Mouse (Mus musculus) macrophage (primary cell): ENCODE data around the gene Plekhb1. TPM values are rescaled to one million over a fixed set of nuclear protein-coding genes. Genes with fewer than 3 reads are reported as not detected.

Source experiments
- H3K27ac ChIP-seq: fragments of 350-480 bp; formaldehyde crosslinking; 2 replicates; pipeline ENCODE4 v1.9.0; 2021
- H3K36me3 ChIP-seq: fragments of 350-480 bp; formaldehyde crosslinking; 2 replicates; pipeline ENCODE4 v1.9.0; 2021; ENCODE audit errors: inconsistent target
- H3K4me3 ChIP-seq: fragments of 350-480 bp; formaldehyde crosslinking; 2 replicates; pipeline ENCODE4 v1.9.0; 2021; ENCODE audit errors: inconsistent target
- H3K79me2 ChIP-seq: fragments of 350-480 bp; formaldehyde crosslinking; 2 replicates; pipeline ENCODE4 v1.9.0; 2021; ENCODE audit errors: inconsistent target
- WGBS: methylation state at CpG from one replicate; pipeline ENCODE4 v1.1.7; 2026; ENCODE audit warnings: inconsistent platforms; ENCODE audit not compliant: missing documents; 5-methylcytosine and 5-hydroxymethylcytosine counted together
- polyA plus RNA-seq: library from polyadenylated mRNA; stranded (reverse); fragments of 250-400 nt; gene quantifications from 3 replicates; pipeline ENCODE4 v1.2.4, GENCODE M21; 2018; ENCODE audit warnings: inconsistent platforms

Gene Plekhb1
- polyA plus RNA-seq, 1 experiment from 2014 or later: not detected

GRCm38 (mm10) chr7:100674941-100675340 lies 12.7 kb upstream of the Plekhb1 start:
- Histone ChIP-seq H3K79me2 (no peaks in the 10 kb centered on the region), H3K4me3 (no peak overlapping the region), H3K36me3 (no peaks in the 10 kb centered on the region), H3K27ac (no peak overlapping the region)
- 93% methylated on average over 2 of the region's 2 CpGs for WGBS

- Histone ChIP-seq H3K4me3 (no peak overlapping the region), H3K36me3 (no peaks in the 10 kb centered on the region), H3K79me2 (no peaks in the 10 kb centered on the region), H3K27ac (no peak overlapping the region)
- WGBS: 86% methylated on average over 7 of the region's 7 CpGs
Observed at GRCm38 (mm10) chr7:100673452-100673851, 11.2 kb upstream of the Plekhb1 start.

GRCm38 (mm10) chr7:100670646-100671045 lies 8.4 kb upstream of the Plekhb1 start:
- Histone ChIP-seq H3K27ac (no peak overlapping the region), H3K79me2 (no peaks in the 10 kb centered on the region), H3K4me3 (no peak overlapping the region), H3K36me3 (no peaks in the 10 kb centered on the region)
- WGBS: 84% methylated on average over 5 of the region's 5 CpGs

- WGBS: 76% methylated on average over 11 of the region's 11 CpGs
- Histone ChIP-seq H3K36me3 (no peaks in the 10 kb centered on the region), H3K4me3 (no peak overlapping the region), H3K27ac (no peak overlapping the region), H3K79me2 (no peaks in the 10 kb centered on the region)
Observed at GRCm38 (mm10) chr7:100663729-100664304, 1.6 kb upstream of the Plekhb1 start.

- Histone ChIP-seq H3K79me2 (no peaks in the 10 kb centered on the region), H3K4me3 (no peak overlapping the region), H3K27ac (no peak overlapping the region), H3K36me3 (no peaks in the 10 kb centered on the region)
- WGBS: 4% methylated on average over 13 of the region's 13 CpGs
Observed at GRCm38 (mm10) chr7:100663190-100663589, 976 bp upstream of the Plekhb1 start.

GRCm38 (mm10) chr7:100661264-100661663 lies 950 bp downstream of the Plekhb1 start:
- 35% methylated on average over 6 of the region's 7 CpGs for WGBS
- no peaks in the 10 kb centered on the region for H3K36me3 ChIP-seq
- no peak overlapping the region for H3K27ac ChIP-seq
- H3K79me2 ChIP-seq: no peaks in the 10 kb centered on the region
- H3K4me3 ChIP-seq: no peak overlapping the region

- H3K27ac ChIP-seq: no peak overlapping the region
- H3K4me3 ChIP-seq: no peak overlapping the region
- WGBS: 71% methylated on average over 18 of the region's 18 CpGs
- H3K79me2 ChIP-seq: no peaks in the 10 kb centered on the region
- no peaks in the 10 kb centered on the region for H3K36me3 ChIP-seq
Observed at GRCm38 (mm10) chr7:100658093-100658578, 4.1 kb downstream of the Plekhb1 start.

GRCm38 (mm10) chr7:100656739-100657138 lies 5.5 kb downstream of the Plekhb1 start:
- Histone ChIP-seq H3K4me3 (no peak overlapping the region), H3K36me3 (no peaks in the 10 kb centered on the region), H3K27ac (no peak overlapping the region), H3K79me2 (no peaks in the 10 kb centered on the region)
- WGBS: 96% methylated on average over 5 of the region's 5 CpGs

GRCm38 (mm10) chr7:100654441-100654840 lies 7.8 kb downstream of the Plekhb1 start:
- no peaks in the 10 kb centered on the region for H3K36me3 ChIP-seq
- H3K4me3 ChIP-seq: no peak overlapping the region
- H3K79me2 ChIP-seq: no peaks in the 10 kb centered on the region
- no peak overlapping the region for H3K27ac ChIP-seq
- 97% methylated on average over 7 of the region's 8 CpGs for WGBS

- H3K27ac ChIP-seq: no peak overlapping the region
- 97% methylated on average over 9 of the region's 9 CpGs for WGBS
Observed at GRCm38 (mm10) chr7:100653480-100654266, 8.5 kb downstream of the Plekhb1 start.

GRCm38 (mm10) chr7:100651011-100651410 lies 11.2 kb downstream of the Plekhb1 start:
- no peaks in the 10 kb centered on the region for H3K36me3 ChIP-seq
- H3K27ac ChIP-seq: no peak overlapping the region
- H3K79me2 ChIP-seq: no peaks in the 10 kb centered on the region
- 73% methylated on average over 3 of the region's 4 CpGs for WGBS
- H3K4me3 ChIP-seq: no peak overlapping the region

More at GRCm38 (mm10) chr7:100653480-100654266, 8.5 kb downstream of the Plekhb1 start:
- Histone ChIP-seq H3K79me2 (no peaks in the 10 kb centered on the region), H3K4me3 (no peak overlapping the region), H3K36me3 (no peaks in the 10 kb centered on the region)

GRCm38 (mm10) chr7:100650421-100650820 lies 11.8 kb downstream of the Plekhb1 start:
- Histone ChIP-seq H3K4me3 (no peak overlapping the region), H3K79me2 (no peaks in the 10 kb centered on the region), H3K27ac (no peak overlapping the region), H3K36me3 (no peaks in the 10 kb centered on the region)
- WGBS: 93% methylated on average over 6 of the region's 6 CpGs

GRCm38 (mm10) chr7:100649826-100650225 lies 12.4 kb downstream of the Plekhb1 start:
- no peak overlapping the region for H3K4me3 ChIP-seq
- H3K36me3 ChIP-seq: no peaks in the 10 kb centered on the region
- H3K79me2 ChIP-seq: no peaks in the 10 kb centered on the region
- H3K27ac ChIP-seq: no peak overlapping the region
- 96% methylated on average over 8 of the region's 8 CpGs for WGBS

GRCm38 (mm10) chr7:100649095-100649494 lies 13.1 kb downstream of the Plekhb1 start:
- no peaks in the 10 kb centered on the region for H3K36me3 ChIP-seq
- 66% methylated on average over 4 of the region's 4 CpGs for WGBS

GRCm38 (mm10) chr7:100645147-100645546 lies 17.1 kb downstream of the Plekhb1 start:
- no peak overlapping the region for H3K27ac ChIP-seq
- H3K4me3 ChIP-seq: no peak overlapping the region
- no peaks in the 10 kb centered on the region for H3K79me2 ChIP-seq
- WGBS: 34% methylated on average over 3 of the region's 3 CpGs
- H3K36me3 ChIP-seq: no peaks in the 10 kb centered on the region; the same call in 1 of the 2 replicates

More at GRCm38 (mm10) chr7:100649095-100649494, 13.1 kb downstream of the Plekhb1 start:
- H3K27ac ChIP-seq: no peak overlapping the region
- H3K79me2 ChIP-seq: no peaks in the 10 kb centered on the region
- no peak overlapping the region for H3K4me3 ChIP-seq
